Mouse (Mus musculus): ENCODE data around the gene Ndufa3. TPM values are rescaled to one million over a fixed set of nuclear protein-coding genes. Genes with fewer than 3 reads are reported as not detected.
"Not testable (repeated sequence)": the region's sequence is repeated elsewhere in the genome, so short reads cannot be mapped to it uniquely, and the experiment has no call there.

Ndufa3 gene
- polyA plus RNA-seq, 1 experiment from 2014 or later = 1,026 TPM

DNA sequence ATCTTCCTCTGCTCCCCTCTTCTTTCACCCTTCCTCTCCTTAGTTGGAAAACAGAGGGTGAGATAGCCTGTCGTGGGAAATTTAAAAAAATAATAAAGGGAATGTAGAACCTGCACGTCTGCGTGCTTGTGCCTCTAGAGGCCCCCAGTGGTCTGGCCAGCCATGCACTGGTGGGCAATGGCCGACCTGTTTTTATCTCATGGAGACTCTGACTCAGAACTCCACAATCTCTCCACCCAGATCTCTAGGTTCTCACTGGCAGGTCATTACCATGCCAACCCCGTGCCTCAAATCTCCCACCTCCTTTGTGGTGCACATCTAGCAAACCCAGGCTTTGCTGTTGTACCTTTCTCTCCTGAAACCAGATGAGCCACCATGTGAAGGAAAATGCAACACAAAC is 22.5 kb upstream of the Ndufa3 start:
- 0 out of 4 replicates have a peak, but pooled peaks cover 0 to 2% of the 10 kb centered on the region in 2 experiments for H3K4me1 ChIP-seq (ENCODE audit: control insufficient read depth in 2 of 2, insufficient read depth in 2 of 2, low read length in 2 of 2)
- no peak overlapping the region; a peak in 1 of 4 replicates for H3K27ac ChIP-seq (replicated peaks in 1 of 2; ENCODE audit: control insufficient read depth in 1 of 2, insufficient read depth in 1 of 2, low read depth in 2 of 2, low read length in 2 of 2)
- no peaks in the 10 kb centered on the region for H3K27me3 ChIP-seq (ENCODE audit: control insufficient read depth, insufficient read depth, low read length)
- 10% methylated on average over 5 of the region's 5 CpGs for WGBS
- no peaks in the 10 kb centered on the region for H3K36me3 ChIP-seq (ENCODE audit: control insufficient read depth, insufficient read depth, low read length)
- H3K9ac ChIP-seq (ENCODE audit: low read length) = no peak overlapping the region
- no peaks in the 10 kb centered on the region for H3K9me3 ChIP-seq (ENCODE audit: control insufficient read depth, low read length)
- peak overlapping the region; percentile 16 to 18; a peak in 2 of 4 replicates for H3K4me3 ChIP-seq (ENCODE audit: control insufficient read depth in 1 of 2, insufficient read depth in 1 of 2, low read depth in 1 of 2, low read length in 2 of 2)
- no peak for ATAC-seq (ENCODE audit: insufficient number of reproducible peaks, insufficient read depth, low FRiP score, low read depth)
- H3K4me2 ChIP-seq (ENCODE audit: low read length) = peak overlapping the region; percentile 49

DNA sequence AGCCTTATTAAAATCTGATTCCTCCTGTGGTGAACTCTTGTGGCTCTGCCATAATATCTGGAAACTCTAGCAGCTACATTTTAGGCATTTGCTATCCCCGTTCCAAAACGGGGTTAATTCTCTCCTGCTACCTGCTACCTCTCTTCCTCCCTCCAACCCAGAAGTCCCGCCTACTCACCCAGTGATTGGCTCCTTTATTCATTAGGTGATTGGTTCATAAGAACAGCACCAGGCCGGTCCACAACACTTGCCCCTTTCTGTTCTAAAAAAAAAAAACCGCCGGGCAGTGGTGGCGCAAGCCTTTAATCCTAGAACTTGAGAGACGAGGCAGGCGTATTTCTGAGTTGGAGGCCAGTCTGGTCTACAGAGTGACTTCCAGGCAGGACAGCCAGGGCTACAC is 22.0 kb upstream of the Ndufa3 start:
- Histone ChIP-seq H3K9me3 (ENCODE audit: control insufficient read depth, low read length) (no peaks in the 10 kb centered on the region), H3K4me1 (ENCODE audit: control insufficient read depth in 2 of 2, insufficient read depth in 2 of 2, low read length in 2 of 2) (0 out of 4 replicates have a peak, but pooled peaks cover 0 to 2% of the 10 kb centered on the region in 2 experiments), H3K27ac (replicated peaks in 1 of 2; ENCODE audit: control insufficient read depth in 1 of 2, insufficient read depth in 1 of 2, low read depth in 2 of 2, low read length in 2 of 2) (no peak overlapping the region; a peak in 1 of 4 replicates), H3K27me3 (ENCODE audit: control insufficient read depth, insufficient read depth, low read length) (no peaks in the 10 kb centered on the region), H3K9ac (ENCODE audit: low read length) (no peak overlapping the region), H3K4me2 (ENCODE audit: low read length) (peak overlapping the region; percentile 49), H3K4me3 (ENCODE audit: control insufficient read depth in 1 of 2, insufficient read depth in 1 of 2, low read depth in 1 of 2, low read length in 2 of 2) (peak overlapping the region; percentile 16 to 18; a peak in 3 of 4 replicates), H3K36me3 (ENCODE audit: control insufficient read depth, insufficient read depth, low read length) (no peaks in the 10 kb centered on the region)
- 15% methylated on average over 9 of the region's 9 CpGs for WGBS
- ATAC-seq (ENCODE audit: insufficient number of reproducible peaks, insufficient read depth, low FRiP score, low read depth) = no peak

DNA sequence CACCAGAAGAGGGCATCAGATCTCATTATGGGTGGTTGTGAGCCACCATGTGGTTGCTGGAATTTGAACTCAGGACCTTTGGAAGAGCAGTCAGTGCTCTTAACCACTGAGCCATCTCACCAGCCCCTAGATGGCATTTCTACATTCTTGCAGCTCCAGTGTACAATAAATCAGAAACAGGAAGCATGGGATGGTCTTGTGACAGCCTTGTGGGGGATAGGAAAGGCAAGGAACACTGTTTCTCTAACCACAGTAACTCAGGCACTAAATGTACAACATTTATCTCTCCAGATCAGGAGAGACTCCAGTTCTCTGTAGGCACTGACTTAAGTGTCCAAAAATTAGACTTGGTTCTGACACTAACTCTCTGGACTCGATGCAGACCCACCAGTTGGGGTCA is 19.4 kb upstream of the Ndufa3 start:
- H3K4me2 ChIP-seq (ENCODE audit: low read length); H3K4me1 ChIP-seq (ENCODE audit: control insufficient read depth in 2 of 2, insufficient read depth in 2 of 2, low read length in 2 of 2); H3K9ac ChIP-seq (ENCODE audit: low read length); H3K27me3 ChIP-seq (ENCODE audit: control insufficient read depth, insufficient read depth, low read length); H3K4me3 ChIP-seq (ENCODE audit: control insufficient read depth in 1 of 2, insufficient read depth in 1 of 2, low read depth in 1 of 2, low read length in 2 of 2); ATAC-seq (ENCODE audit: insufficient number of reproducible peaks, insufficient read depth, low FRiP score, low read depth); H3K9me3 ChIP-seq (ENCODE audit: control insufficient read depth, low read length); H3K27ac ChIP-seq (replicated peaks in 1 of 2; ENCODE audit: control insufficient read depth in 1 of 2, insufficient read depth in 1 of 2, low read depth in 2 of 2, low read length in 2 of 2); H3K36me3 ChIP-seq (ENCODE audit: control insufficient read depth, insufficient read depth, low read length): not testable (repeated sequence)
- WGBS = 57% methylated on average over 1 of the region's 1 CpGs

DNA sequence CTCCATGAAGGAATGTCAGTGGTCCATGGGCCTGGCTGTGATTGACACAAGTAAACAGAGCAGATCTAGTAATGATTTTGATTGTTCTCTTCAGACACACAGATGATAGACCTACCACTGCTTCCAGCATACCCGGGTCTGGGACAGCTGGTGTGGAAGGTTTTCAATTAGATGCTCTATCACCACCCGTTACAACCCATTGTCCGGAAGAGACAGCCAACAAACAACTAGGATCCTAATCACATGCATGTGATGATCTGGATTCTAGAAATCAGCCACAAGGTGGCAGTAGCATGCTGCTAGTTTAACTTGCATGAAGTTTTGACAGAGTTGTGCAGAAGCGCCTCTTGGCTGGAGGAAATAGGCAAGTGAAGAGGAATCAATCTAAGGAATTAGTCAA is 16.1 kb upstream of the Ndufa3 start:
- ATAC-seq (ENCODE audit: insufficient number of reproducible peaks, insufficient read depth, low FRiP score, low read depth) = no peak
- Histone ChIP-seq H3K27me3 (ENCODE audit: control insufficient read depth, insufficient read depth, low read length) (no peaks in the 10 kb centered on the region), H3K9me3 (ENCODE audit: control insufficient read depth, low read length) (no peaks in the 10 kb centered on the region)

DNA sequence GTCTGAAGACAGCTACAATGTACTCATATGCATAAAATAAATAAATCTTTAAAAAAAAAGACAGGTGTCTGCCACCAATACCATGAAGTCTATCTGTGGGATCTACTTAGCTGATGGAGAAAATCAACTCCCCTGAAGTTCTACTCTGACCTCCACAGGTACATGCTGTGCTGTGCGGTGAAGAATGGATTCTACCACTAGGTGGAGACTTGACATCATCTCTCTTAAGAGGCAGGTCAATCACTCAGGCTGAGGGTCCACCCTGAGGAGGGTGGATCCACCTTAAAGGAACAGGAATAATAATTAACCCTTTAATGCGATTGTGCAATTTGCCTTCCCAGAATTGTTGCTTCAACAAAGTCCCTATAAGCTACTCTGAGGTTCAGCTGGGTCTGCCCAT is 10.4 kb upstream of the Ndufa3 start:
- peaks cover 0 to 4% of the 10 kb centered on the region in 2 experiments; a peak in 1 of 4 replicates for H3K4me1 ChIP-seq (ENCODE audit: control insufficient read depth in 2 of 2, insufficient read depth in 2 of 2, low read length in 2 of 2)
- H3K4me3 ChIP-seq (ENCODE audit: control insufficient read depth in 1 of 2, insufficient read depth in 1 of 2, low read depth in 1 of 2, low read length in 2 of 2) = no peak overlapping the region
- ATAC-seq (ENCODE audit: insufficient number of reproducible peaks, insufficient read depth, low FRiP score, low read depth) = no peak
- no peaks in the 10 kb centered on the region for H3K36me3 ChIP-seq (ENCODE audit: control insufficient read depth, insufficient read depth, low read length)
- no peaks in the 10 kb centered on the region for H3K27me3 ChIP-seq (ENCODE audit: control insufficient read depth, insufficient read depth, low read length)
- WGBS = 21% methylated on average over 2 of the region's 2 CpGs
- H3K4me2 ChIP-seq (ENCODE audit: low read length) = no peak overlapping the region
- no peak overlapping the region for H3K9ac ChIP-seq (ENCODE audit: low read length)
- H3K9me3 ChIP-seq (ENCODE audit: control insufficient read depth, low read length) = no peaks in the 10 kb centered on the region
- no peak overlapping the region for H3K27ac ChIP-seq (replicated peaks in 1 of 2; ENCODE audit: control insufficient read depth in 1 of 2, insufficient read depth in 1 of 2, low read depth in 2 of 2, low read length in 2 of 2)

More for the DNA sequence above, 16.1 kb upstream of the Ndufa3 start:
- H3K27ac ChIP-seq (replicated peaks in 1 of 2; ENCODE audit: control insufficient read depth in 1 of 2, insufficient read depth in 1 of 2, low read depth in 2 of 2, low read length in 2 of 2) = no peak overlapping the region
- H3K4me2 ChIP-seq (ENCODE audit: low read length) = no peak overlapping the region
- WGBS = 15% methylated on average over 4 of the region's 4 CpGs
- no peaks in the 10 kb centered on the region for H3K4me1 ChIP-seq (ENCODE audit: control insufficient read depth in 2 of 2, insufficient read depth in 2 of 2, low read length in 2 of 2)
- no peaks in the 10 kb centered on the region for H3K36me3 ChIP-seq (ENCODE audit: control insufficient read depth, insufficient read depth, low read length)
- no peak overlapping the region for H3K4me3 ChIP-seq (ENCODE audit: control insufficient read depth in 1 of 2, insufficient read depth in 1 of 2, low read depth in 1 of 2, low read length in 2 of 2)
- no peak overlapping the region for H3K9ac ChIP-seq (ENCODE audit: low read length)

DNA sequence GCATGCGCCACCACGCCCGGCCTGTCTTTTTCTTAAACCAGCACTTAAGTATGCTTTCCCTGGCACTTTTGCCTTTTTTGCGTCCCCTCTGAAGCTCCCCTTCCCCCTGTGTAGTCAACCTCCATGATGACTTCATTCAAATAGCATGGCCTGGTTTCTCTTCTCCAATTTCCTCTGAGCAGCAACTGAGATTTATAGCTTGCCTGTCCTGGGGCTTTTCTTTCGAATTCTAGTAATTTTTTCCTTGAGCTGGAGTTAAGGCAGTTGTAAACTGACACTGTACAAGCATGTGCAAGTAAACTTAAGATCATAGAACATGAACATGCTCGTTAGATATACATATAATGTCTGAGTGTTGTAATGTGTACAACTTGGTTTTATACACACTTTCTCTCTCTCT is 9.8 kb upstream of the Ndufa3 start:
- peaks cover 0 to 4% of the 10 kb centered on the region in 2 experiments; a peak in 1 of 4 replicates for H3K4me1 ChIP-seq (ENCODE audit: control insufficient read depth in 2 of 2, insufficient read depth in 2 of 2, low read length in 2 of 2)
- H3K36me3 ChIP-seq (ENCODE audit: control insufficient read depth, insufficient read depth, low read length) = no peaks in the 10 kb centered on the region
- H3K9ac ChIP-seq (ENCODE audit: low read length) = no peak overlapping the region
- ATAC-seq (ENCODE audit: insufficient number of reproducible peaks, insufficient read depth, low FRiP score, low read depth) = no peak
- H3K9me3 ChIP-seq (ENCODE audit: control insufficient read depth, low read length) = no peaks in the 10 kb centered on the region
- WGBS = 79% methylated on average over 6 of the region's 6 CpGs
- no peak overlapping the region for H3K4me2 ChIP-seq (ENCODE audit: low read length)
- H3K27me3 ChIP-seq (ENCODE audit: control insufficient read depth, insufficient read depth, low read length) = no peaks in the 10 kb centered on the region
- no peak overlapping the region for H3K27ac ChIP-seq (replicated peaks in 1 of 2; ENCODE audit: control insufficient read depth in 1 of 2, insufficient read depth in 1 of 2, low read depth in 2 of 2, low read length in 2 of 2)
- H3K4me3 ChIP-seq (ENCODE audit: control insufficient read depth in 1 of 2, insufficient read depth in 1 of 2, low read depth in 1 of 2, low read length in 2 of 2) = no peak overlapping the region

DNA sequence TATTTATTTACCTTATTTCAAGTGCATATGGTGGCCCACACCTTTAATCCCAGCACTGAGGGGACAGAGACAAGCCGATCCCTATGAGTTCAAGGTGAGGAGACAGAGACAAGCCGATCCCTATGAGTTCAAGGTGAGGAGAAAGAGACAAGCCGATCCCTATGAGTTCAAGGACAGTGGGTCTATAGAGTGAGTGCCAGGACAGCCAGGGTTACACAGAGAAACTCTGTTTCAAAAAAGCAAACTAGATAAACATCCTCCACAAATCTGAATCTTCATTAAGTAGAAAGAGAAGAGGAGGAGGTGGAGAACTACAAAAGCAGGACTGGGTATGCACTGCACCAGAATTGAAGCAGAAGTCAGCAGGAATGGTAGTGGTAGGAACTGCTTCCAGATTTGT is 8.5 kb upstream of the Ndufa3 start:
- ATAC-seq (ENCODE audit: insufficient number of reproducible peaks, insufficient read depth, low FRiP score, low read depth) = no peak
- Histone ChIP-seq H3K27me3 (ENCODE audit: control insufficient read depth, insufficient read depth, low read length) (no peaks in the 10 kb centered on the region), H3K4me3 (ENCODE audit: control insufficient read depth in 1 of 2, insufficient read depth in 1 of 2, low read depth in 1 of 2, low read length in 2 of 2) (no peak overlapping the region), H3K4me1 (ENCODE audit: control insufficient read depth in 2 of 2, insufficient read depth in 2 of 2, low read length in 2 of 2) (peaks cover 0 to 4% of the 10 kb centered on the region in 2 experiments; a peak in 1 of 4 replicates), H3K27ac (replicated peaks in 1 of 2; ENCODE audit: control insufficient read depth in 1 of 2, insufficient read depth in 1 of 2, low read depth in 2 of 2, low read length in 2 of 2) (no peak overlapping the region), H3K36me3 (ENCODE audit: control insufficient read depth, insufficient read depth, low read length) (no peaks in the 10 kb centered on the region), H3K4me2 (ENCODE audit: low read length) (no peak overlapping the region), H3K9ac (ENCODE audit: low read length) (no peak overlapping the region), H3K9me3 (ENCODE audit: control insufficient read depth, low read length) (no peaks in the 10 kb centered on the region)
- 80% methylated on average over 3 of the region's 3 CpGs for WGBS

DNA sequence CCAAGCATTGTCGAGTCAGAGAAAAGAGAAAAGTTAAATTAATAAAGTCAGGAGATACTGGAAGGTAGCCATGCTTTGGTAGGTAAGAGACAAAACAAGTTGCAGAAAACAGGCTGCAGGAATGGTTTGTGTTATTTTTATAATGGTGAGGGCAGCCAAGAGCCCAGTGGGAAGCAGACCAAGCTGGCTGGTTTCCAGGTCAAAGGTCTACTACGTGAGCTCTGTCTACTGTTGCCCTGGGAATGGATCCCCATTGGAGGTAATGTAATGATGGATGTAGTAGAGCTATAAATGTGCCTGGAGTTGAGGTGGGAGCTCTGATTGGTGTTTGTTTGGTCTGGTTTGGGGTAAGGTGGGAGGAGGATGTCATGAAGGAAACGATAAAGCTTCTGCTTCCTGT is 8.1 kb upstream of the Ndufa3 start:
- Histone ChIP-seq H3K4me2 (ENCODE audit: low read length) (no peak overlapping the region), H3K27me3 (ENCODE audit: control insufficient read depth, insufficient read depth, low read length) (no peaks in the 10 kb centered on the region), H3K27ac (replicated peaks in 1 of 2; ENCODE audit: control insufficient read depth in 1 of 2, insufficient read depth in 1 of 2, low read depth in 2 of 2, low read length in 2 of 2) (no peak overlapping the region), H3K36me3 (ENCODE audit: control insufficient read depth, insufficient read depth, low read length) (no peaks in the 10 kb centered on the region), H3K4me1 (ENCODE audit: control insufficient read depth in 2 of 2, insufficient read depth in 2 of 2, low read length in 2 of 2) (peaks cover 0 to 4% of the 10 kb centered on the region in 2 experiments; a peak in 1 of 4 replicates), H3K4me3 (ENCODE audit: control insufficient read depth in 1 of 2, insufficient read depth in 1 of 2, low read depth in 1 of 2, low read length in 2 of 2) (no peak overlapping the region), H3K9me3 (ENCODE audit: control insufficient read depth, low read length) (no peaks in the 10 kb centered on the region), H3K9ac (ENCODE audit: low read length) (no peak overlapping the region)
- WGBS = 41% methylated on average over 3 of the region's 3 CpGs
- ATAC-seq (ENCODE audit: insufficient number of reproducible peaks, insufficient read depth, low FRiP score, low read depth) = no peak
